In genomic region chr13:54084826-54085225, GRCm38 (mm10) we compare ENCODE assay signal across 26 mouse cellular contexts. TPM values are rescaled to one million over a fixed set of nuclear protein-coding genes. Genes with fewer than 3 reads are reported as not detected.
DNase-seq lines count a peak whose midpoint lies in the region; ATAC-seq and TF ChIP-seq lines count a peak whose summit lies in the region.
"Had no signal": no experiment of that assay in that cellular context is flagged by ENCODE, and none has a peak within 500 bp of the region (broad histone marks: within the 10 kb centered on the region; RNA-seq: fewer than 3 reads in every experiment).

No protein-coding gene starts in this region.

- no peak for TF ChIP-seq CTCF in liver, postnatal 0 days (IDR thresholded peaks at IDR 0.05; ENCODE audit: low read depth)
- no peak for TF ChIP-seq CTCF in lung, postnatal 0 days (IDR thresholded peaks at IDR 0.05)

- no peak for DNase-seq in liver, postnatal 0 days
- DNase-seq in liver (no peak), NIH3T3 (ENCODE audit: low read depth) (peak; percentile 31)
- peak; percentile 84 for DNase-seq in lung, postnatal 0 days (ENCODE audit: low spot score)
- no peak for DNase-seq in lung, postnatal 25 days (ENCODE audit: low spot score)
- no peak for DNase-seq in right cerebral cortex, postnatal 4 days
- no peak for DNase-seq in embryonic facial prominence, embryonic 10.5 days (ENCODE audit: low spot score)
- DNase-seq: adrenal gland, adult 2 months; adrenal gland, postnatal 10 days; adrenal gland, postnatal 25 days; B cell, adult 2 months; cerebellum, adult 11 months; cerebellum, adult 18-20 months; cerebellum, adult 8-10 months; cerebellum, adult 9-11 months; cerebellum, postnatal 14 days; cerebellum, postnatal 36 days; embryo, embryonic 11 days; forebrain, postnatal 0 days had no signal

- peaks cover 44% of the 10 kb centered on the region for H3K36me3 ChIP-seq in liver, postnatal 0 days (replicated peaks; ENCODE audit: insufficient read depth, low read length)
- peaks cover 4% of the 10 kb centered on the region; the same call in 1 of the 2 replicates for H3K36me3 ChIP-seq in lung, postnatal 0 days (ENCODE audit: insufficient read depth, low read length)
- peaks cover 49% of the 10 kb centered on the region for H3K36me3 ChIP-seq in embryonic facial prominence, embryonic 10.5 days (replicated peaks)

- no peak overlapping the region for H3K27ac ChIP-seq in liver, postnatal 0 days (ENCODE audit: low read depth)
- no peak overlapping the region for H3K27ac ChIP-seq in lung, postnatal 0 days (ENCODE audit: low read length)
- H3K27ac ChIP-seq in embryonic facial prominence, embryonic 10.5 days (replicated peaks): no peak overlapping the region
- H3K27ac ChIP-seq: embryonic facial prominence, embryonic 12.5 days; forebrain, embryonic 13.5 days; forebrain, embryonic 15.5 days had no signal

- H3K27me3 ChIP-seq in liver, postnatal 0 days (ENCODE audit: insufficient read depth, low read length): no peaks in the 10 kb centered on the region
- H3K27me3 ChIP-seq in lung, postnatal 0 days (replicated peaks; ENCODE audit: insufficient read depth, low read length): no peaks in the 10 kb centered on the region
- no peaks in the 10 kb centered on the region for H3K27me3 ChIP-seq in embryonic facial prominence, embryonic 10.5 days (replicated peaks; ENCODE audit: low read depth, poor library complexity, severe bottlenecking)
- H3K27me3 ChIP-seq: CH12.LX; embryonic facial prominence, embryonic 12.5 days; forebrain, embryonic 13.5 days; forebrain, embryonic 15.5 days had no signal

- no peaks in the 10 kb centered on the region for H3K9me3 ChIP-seq in liver, postnatal 0 days (ENCODE audit: low read length)
- no peaks in the 10 kb centered on the region for H3K9me3 ChIP-seq in lung, postnatal 0 days (ENCODE audit: low read length)
- no peaks in the 10 kb centered on the region for H3K9me3 ChIP-seq in embryonic facial prominence, embryonic 10.5 days
- H3K9me3 ChIP-seq: embryonic facial prominence, embryonic 12.5 days; forebrain, embryonic 13.5 days; forebrain, embryonic 15.5 days; G1E had no signal

- ATAC-seq in liver, postnatal 0 days: peak; percentile 41
- ATAC-seq in lung, postnatal 0 days: peak; percentile 78
- ATAC-seq in megakaryocyte, adult 5-6 weeks (ENCODE audit: poor library complexity, severe bottlenecking): 0 out of 2 replicates have a peak, but pooled peaks have one; percentile 35
- ATAC-seq: CD4-positive, CD25-positive, alpha-beta regulatory T cell, adult 4 months; forebrain, embryonic 13.5 days; forebrain, embryonic 15.5 days; forebrain, postnatal 0 days had no signal

- no peak overlapping the region for H3K4me3 ChIP-seq in liver, postnatal 0 days (ENCODE audit: low read depth, low read length)
- no peak overlapping the region for H3K4me3 ChIP-seq in lung, postnatal 0 days (ENCODE audit: low read depth, low read length)
- no peak overlapping the region for H3K4me3 ChIP-seq in embryonic facial prominence, embryonic 10.5 days
- H3K4me3 ChIP-seq: embryonic facial prominence, embryonic 12.5 days; forebrain, embryonic 13.5 days; forebrain, embryonic 15.5 days had no signal

- H3K9ac ChIP-seq in liver, postnatal 0 days (replicated peaks): no peak overlapping the region
- H3K9ac ChIP-seq in lung, postnatal 0 days (replicated peaks; ENCODE audit: low read depth): no peak overlapping the region
- H3K9ac ChIP-seq: embryonic facial prominence, embryonic 12.5 days; forebrain, embryonic 13.5 days; forebrain, embryonic 15.5 days; forebrain, postnatal 0 days had no signal

- 74% methylated on average over 5 of the region's 5 CpGs for WGBS in liver, postnatal 0 days (ENCODE audit: insufficient replicate concordance)
- 55% methylated on average over 5 of the region's 5 CpGs for WGBS in lung, postnatal 0 days
- 90% methylated on average over 5 of the region's 5 CpGs for WGBS in embryonic facial prominence, embryonic 10.5 days

- TF ChIP-seq EP300 in liver, postnatal 0 days (IDR thresholded peaks at IDR 0.05; ENCODE audit: low read depth): peak; percentile 35; the same call in 1 of the 2 replicates
- TF ChIP-seq EP300 in lung, postnatal 0 days (IDR thresholded peaks at IDR 0.05): no peak

- H3K4me2 ChIP-seq in liver, postnatal 0 days (ENCODE audit: low read depth, low read length): no peak overlapping the region
- H3K4me2 ChIP-seq in lung, postnatal 0 days (replicated peaks; ENCODE audit: low read depth, low read length): no peak overlapping the region
- H3K4me2 ChIP-seq: embryonic facial prominence, embryonic 12.5 days; forebrain, embryonic 13.5 days; forebrain, embryonic 15.5 days had no signal

- peaks cover 24% of the 10 kb centered on the region for H3K4me1 ChIP-seq in liver, postnatal 0 days (ENCODE audit: insufficient read depth)
- H3K4me1 ChIP-seq in lung, postnatal 0 days (ENCODE audit: insufficient read depth, low read depth, low read length): no peaks in the 10 kb centered on the region; the same call in 1 of the 2 replicates
- peaks cover 5% of the 10 kb centered on the region; the same call in 1 of the 2 replicates for H3K4me1 ChIP-seq in embryonic facial prominence, embryonic 10.5 days
- H3K4me1 ChIP-seq: forebrain, embryonic 15.5 days had no signal

RNA-seq across cellular contexts. Expression of gene Sfxn1, which starts 13.2 kb away (rescaled TPM):
- 66.4 and 67.7 TPM in 2 replicates for polyA plus RNA-seq in liver, postnatal 0 days (2015; fragmentation: Nextera tagmentation; extraction: Ambion mirVana)
- polyA plus RNA-seq in lung, postnatal 0 days (2015; fragmentation: Nextera tagmentation; extraction: Ambion mirVana): 18.9 and 19.1 TPM in 2 replicates
- total RNA-seq in megakaryocyte, adult 5-6 weeks (2015): 41.1 and 41.5 TPM in 2 replicates
- total RNA-seq in megakaryocyte, adult 5-6 weeks (2017): 25.2 and 30.4 TPM in 2 replicates
- 86.2 and 87.5 TPM in 2 replicates for polyA plus RNA-seq in embryonic facial prominence, embryonic 10.5 days (2016; fragmentation: Nextera tagmentation; extraction: Ambion mirVana)

RNA-seq across cellular contexts. Expression of gene Drd1, which starts 29.3 kb away (rescaled TPM):
- polyA plus RNA-seq in liver, postnatal 0 days (2015; fragmentation: Nextera tagmentation; extraction: Ambion mirVana): not detected in 2 replicates
- polyA plus RNA-seq in lung, postnatal 0 days (2015; fragmentation: Nextera tagmentation; extraction: Ambion mirVana): 0.13 and 0.18 TPM in 2 replicates
- not detected in 2 replicates for total RNA-seq in megakaryocyte, adult 5-6 weeks (2015)
- not detected in 2 replicates for total RNA-seq in megakaryocyte, adult 5-6 weeks (2017)
- 0.06 and 0.15 TPM in 2 replicates for polyA plus RNA-seq in embryonic facial prominence, embryonic 10.5 days (2016; fragmentation: Nextera tagmentation; extraction: Ambion mirVana)
- total RNA-seq: adrenal gland, postnatal 25 days; CH12.LX had no signal
- polyA plus RNA-seq: adrenal gland, adult 2 months; CD4-positive, CD25-positive, alpha-beta regulatory T cell, adult 4 months; G1E had no signal

Comparison
In these comparisons a context has a peak if more than half of its experiments do, and no peak if none do; other contexts are left out.
1. DNase-seq: peak in lung, postnatal 0 days (single experiment) and NIH3T3 (single experiment); none in liver, postnatal 0 days (single experiment), liver (single experiment), lung, postnatal 25 days (single experiment), right cerebral cortex, postnatal 4 days (single experiment) and embryonic facial prominence, embryonic 10.5 days (single experiment).
2. Peak in every context shown above with its lines, with median percentiles within 50 percentile points of each other: ATAC-seq.